Mouse (Mus musculus) ES-Bruce4 (cell line): Measurements from ENCODE around the gene Mlh1. TPM values are rescaled to one million over a fixed set of nuclear protein-coding genes. Genes with fewer than 3 reads are reported as not detected.

Experiments used
- H3K27ac ChIP-seq: 2 replicates; pipeline ENCODE4 v1.5.1; 2012; ENCODE audit warnings: low read length, inconsistent platforms; ENCODE audit not compliant: insufficient read depth
- H3K27me3 ChIP-seq: 2 replicates; pipeline ENCODE4 v1.6.1; 2012; ENCODE audit warnings: mild to moderate bottlenecking, low read length, inconsistent platforms; ENCODE audit not compliant: control insufficient read depth, poor library complexity, insufficient read depth, severe bottlenecking
- H3K36me3 ChIP-seq: 2 replicates; pipeline ENCODE4 v1.6.1; 2012; ENCODE audit warnings: inconsistent platforms, mild to moderate bottlenecking, low read length, moderate library complexity; ENCODE audit not compliant: control insufficient read depth, poor library complexity, insufficient read depth, severe bottlenecking
- H3K4me1 ChIP-seq: one replicate; pipeline ENCODE4 v1.8.1; 2011; ENCODE audit warnings: low read length; ENCODE audit not compliant: control insufficient read depth, insufficient read depth
- H3K4me3 ChIP-seq: 2 replicates; pipeline ENCODE4 v1.5.1; 2011; ENCODE audit warnings: low read depth, mild to moderate bottlenecking, low read length
- H3K9ac ChIP-seq: 2 replicates; pipeline ENCODE4 v1.6.1; 2012; ENCODE audit warnings: low read depth, mild to moderate bottlenecking, inconsistent platforms; ENCODE audit not compliant: poor library complexity, severe bottlenecking
- H3K9me3 ChIP-seq: replicated peaks from 2 replicates; pipeline ENCODE4 v1.6.1; 2012; ENCODE audit warnings: mild to moderate bottlenecking, low read length, inconsistent platforms; ENCODE audit not compliant: control insufficient read depth, poor library complexity, insufficient read depth, severe bottlenecking
- CTCF ChIP-seq: IDR thresholded peaks from one replicate; pipeline ENCODE4 v1.8.1; 2011; ENCODE audit warnings: low read depth, low read length
- EP300 ChIP-seq: IDR thresholded peaks from 2 replicates; pipeline ENCODE4 v1.6.1; 2011; ENCODE audit warnings: low read depth, low read length; ENCODE audit not compliant: insufficient read depth
- POLR2A ChIP-seq: IDR thresholded peaks from one replicate; pipeline ENCODE4 v1.8.1; 2011; ENCODE audit warnings: low read length; ENCODE audit not compliant: insufficient read depth
- polyA plus RNA-seq: library from polyadenylated mRNA; stranded (reverse); fragments of >200 nt; gene quantifications from 2 replicates; pipeline ENCODE4 v1.2.4, GENCODE M21; 2011; ENCODE audit warnings: low read depth; ENCODE audit not compliant: missing spikeins, insufficient read depth, insufficient read length

Mlh1 gene
- polyA plus RNA-seq, 1 experiment: 73.9 TPM

DNA sequence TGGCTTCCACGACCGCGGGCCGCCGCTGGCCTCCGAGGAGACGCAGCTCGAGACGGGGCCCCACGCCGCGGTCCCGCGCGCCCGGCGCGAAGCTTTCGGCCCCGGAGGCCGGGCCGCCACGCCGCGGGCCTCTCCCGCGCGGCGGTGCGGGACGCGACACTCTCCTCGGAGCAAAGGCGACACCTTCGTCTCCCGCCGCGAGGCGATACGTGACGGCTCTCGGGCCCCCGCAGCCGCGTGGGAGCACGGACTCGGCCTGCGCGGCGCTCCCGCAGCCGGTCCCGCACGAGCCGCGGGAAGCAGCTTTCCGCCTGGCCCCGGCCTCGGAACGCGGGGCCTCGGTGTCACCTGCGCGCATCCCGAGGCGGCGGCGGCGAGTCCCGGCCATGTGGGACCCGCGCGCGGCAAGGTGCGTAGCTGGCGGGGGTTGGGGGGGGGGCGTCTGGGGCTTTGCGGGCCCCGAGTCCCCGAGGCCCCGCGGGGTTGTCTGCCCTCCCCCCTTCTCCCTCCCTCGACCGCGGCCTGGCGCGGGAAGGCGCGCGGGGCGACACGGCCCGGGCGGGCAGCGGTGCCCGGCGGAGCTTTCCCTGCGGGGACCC, 40.4 kb upstream of the Mlh1 start:
- no peaks in the 10 kb centered on the region for H3K4me1 ChIP-seq
- H3K36me3 ChIP-seq: no peaks in the 10 kb centered on the region
- H3K27me3 ChIP-seq: peaks cover 22% of the 10 kb centered on the region
- peak overlapping the region; percentile 56 for H3K4me3 ChIP-seq
- no peak for TF ChIP-seq POLR2A
- TF ChIP-seq EP300: no peak
- no peak for TF ChIP-seq CTCF
- H3K9ac ChIP-seq: peak overlapping the region; percentile 73
- H3K9me3 ChIP-seq: peaks cover 6% of the 10 kb centered on the region
- H3K27ac ChIP-seq: no peak overlapping the region

DNA sequence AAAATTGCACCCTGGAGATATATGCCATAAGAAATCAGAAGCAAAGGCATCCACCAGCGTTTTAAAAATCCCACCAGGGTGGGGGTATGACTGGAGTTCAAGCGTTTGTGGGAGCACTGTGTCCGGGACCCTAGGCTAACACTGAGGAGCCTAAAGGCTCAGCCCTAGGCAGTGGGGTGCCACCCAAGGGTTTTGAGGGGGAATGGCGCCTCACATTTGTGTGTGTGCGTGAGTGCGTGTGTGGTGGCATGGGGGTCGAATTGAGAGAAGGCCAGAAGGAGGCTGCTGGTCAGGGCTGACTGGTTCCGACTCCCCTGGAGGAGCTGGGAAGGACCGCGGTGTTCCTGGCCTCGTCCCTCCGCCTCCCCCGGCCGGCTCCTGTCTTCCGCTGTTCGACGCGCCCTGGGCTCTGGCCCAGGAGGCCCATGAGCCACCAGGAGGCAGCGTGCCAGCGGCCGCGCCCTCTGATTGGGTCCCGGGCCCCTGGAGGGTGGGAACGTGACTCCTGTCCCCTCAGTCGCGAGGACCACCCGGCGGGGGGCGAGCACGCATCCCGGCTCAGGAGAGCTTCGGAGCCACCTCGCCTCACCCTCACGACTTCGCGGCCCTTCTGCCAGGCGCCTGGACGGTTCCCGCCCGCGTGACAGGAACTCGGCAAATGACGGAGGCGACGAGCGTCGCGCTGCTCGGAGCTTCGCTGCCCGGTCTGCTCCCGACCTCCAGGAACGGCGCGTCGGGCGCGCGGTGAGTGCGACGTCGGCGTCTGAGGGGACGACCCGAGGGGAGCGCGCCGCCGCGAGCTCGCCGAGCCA, 39.6 kb upstream of the Mlh1 start, which contains the start of gene Trank1:
Trank1 (plus strand) TSS at position 709 of the 812 bp plus-strand sequence.
- H3K36me3 ChIP-seq: no peaks in the 10 kb centered on the region
- peak within 1 kb of the TSS; percentile 73 for H3K9ac ChIP-seq
- TF ChIP-seq CTCF: no peak
- TF ChIP-seq POLR2A: no peak
- H3K27me3 ChIP-seq: peaks cover 22% of the 10 kb centered on the region
- H3K9me3 ChIP-seq: peaks cover 6% of the 10 kb centered on the region
- no peaks in the 10 kb centered on the region for H3K4me1 ChIP-seq
- no peak within 1 kb of the TSS for H3K27ac ChIP-seq
- peak within 1 kb of the TSS; percentile 56 for H3K4me3 ChIP-seq

DNA sequence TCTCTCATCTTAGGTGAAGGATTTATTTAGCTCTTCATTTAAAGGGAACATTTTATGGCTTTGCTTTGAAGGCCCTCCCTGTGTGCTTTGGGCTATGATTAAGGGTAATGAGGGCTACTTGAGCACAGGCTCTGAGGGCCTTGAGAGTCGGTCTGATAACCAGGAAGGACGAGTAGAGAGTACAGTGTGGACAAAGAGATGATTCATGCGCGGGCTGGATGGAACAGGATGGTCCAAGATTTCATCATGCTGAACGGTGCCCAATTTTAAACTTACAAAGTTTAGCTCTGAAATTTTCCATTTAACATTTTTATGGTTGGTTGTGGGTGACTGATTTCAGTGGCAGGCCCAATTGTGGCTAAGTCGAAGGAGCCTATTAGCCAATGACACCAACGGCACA, 34.6 kb upstream of the Mlh1 start:
- no peak overlapping the region for H3K9ac ChIP-seq
- peaks cover 4% of the 10 kb centered on the region for H3K27me3 ChIP-seq
- H3K4me3 ChIP-seq: no peak overlapping the region
- no peaks in the 10 kb centered on the region for H3K36me3 ChIP-seq
- no peaks in the 10 kb centered on the region for H3K4me1 ChIP-seq
- no peak overlapping the region for H3K27ac ChIP-seq
- peaks cover 6% of the 10 kb centered on the region for H3K9me3 ChIP-seq
- TF ChIP-seq CTCF: no peak
- TF ChIP-seq EP300: no peak
- no peak for TF ChIP-seq POLR2A

DNA sequence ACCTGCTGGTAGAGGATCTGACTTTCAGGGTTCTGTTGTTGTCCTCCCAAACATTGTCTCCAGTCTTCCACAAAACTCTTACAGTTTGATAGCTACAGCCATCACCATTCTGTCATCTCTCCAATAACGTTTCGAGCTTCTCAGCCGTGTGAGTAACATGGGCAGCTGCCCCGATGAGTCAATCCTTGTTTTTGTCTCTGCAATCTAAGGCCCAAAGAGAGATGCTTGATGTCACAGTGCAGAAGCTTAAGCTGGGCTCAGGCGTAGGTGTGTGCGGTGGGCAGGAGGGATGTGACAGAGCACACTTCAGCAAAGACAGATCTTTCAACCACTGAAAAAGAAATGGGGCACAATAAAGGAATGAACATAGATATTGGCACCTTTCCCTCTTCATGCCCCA, 32.4 kb upstream of the Mlh1 start:
- Histone ChIP-seq H3K27ac (no peak overlapping the region), H3K9ac (no peak overlapping the region), H3K4me3 (no peak overlapping the region), H3K9me3 (no peaks in the 10 kb centered on the region), H3K4me1 (no peaks in the 10 kb centered on the region), H3K36me3 (no peaks in the 10 kb centered on the region), H3K27me3 (no peaks in the 10 kb centered on the region)
- TF ChIP-seq EP300 (no peak), POLR2A (no peak), CTCF (no peak)

GRCm38 (mm10) chr9:111302196-111302831, 30.7 kb upstream of the Mlh1 start:
- Histone ChIP-seq H3K4me3 (no peak overlapping the region), H3K9me3 (no peaks in the 10 kb centered on the region), H3K27ac (no peak overlapping the region), H3K9ac (no peak overlapping the region), H3K36me3 (no peaks in the 10 kb centered on the region), H3K4me1 (no peaks in the 10 kb centered on the region), H3K27me3 (no peaks in the 10 kb centered on the region)
- no peak for TF ChIP-seq EP300
- no peak for TF ChIP-seq CTCF
- no peak for TF ChIP-seq POLR2A

DNA sequence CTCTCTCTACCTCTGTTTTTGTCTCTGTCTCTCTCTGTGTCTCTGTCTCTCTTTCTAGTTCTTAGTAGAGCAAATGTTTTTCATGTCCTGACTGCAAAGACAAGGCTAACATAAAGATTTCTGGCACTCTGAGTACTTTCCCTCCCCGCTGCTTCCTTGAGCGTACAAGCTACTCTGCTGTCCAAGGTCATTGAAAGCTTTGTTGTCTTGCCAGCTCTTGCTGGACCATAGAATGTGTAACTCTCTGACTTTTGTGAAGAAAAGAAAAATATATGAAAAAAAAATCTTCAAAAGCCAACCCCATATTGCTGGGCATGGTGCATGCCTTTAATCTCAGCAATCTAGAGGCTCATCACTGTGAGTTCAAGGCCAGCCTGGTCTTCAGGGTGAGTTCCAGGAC, 27.0 kb upstream of the Mlh1 start:
- Histone ChIP-seq H3K9me3 (no peaks in the 10 kb centered on the region), H3K36me3 (no peaks in the 10 kb centered on the region), H3K4me3 (no peak overlapping the region), H3K27ac (no peak overlapping the region), H3K27me3 (no peaks in the 10 kb centered on the region), H3K9ac (no peak overlapping the region), H3K4me1 (no peaks in the 10 kb centered on the region)
- TF ChIP-seq EP300: no peak
- no peak for TF ChIP-seq CTCF
- TF ChIP-seq POLR2A: no peak
